Mouse (Mus musculus) liver, embryonic 12.5 days (tissue): ENCODE results near the gene Egfl8. TPM values are rescaled to one million over a fixed set of nuclear protein-coding genes. Genes with fewer than 3 reads are reported as not detected.

Experiments
- ATAC-seq: fragments of 200-750 bp; cut with Nextera tagmentation; 2 replicates; pipeline ENCODE4 v1.8.0; 2017; ENCODE audit warnings: moderate number of reproducible peaks, mild to moderate bottlenecking, moderate library complexity
- H3K27ac ChIP-seq: fragments of 300-500 bp; sonication (generic); 2 replicates; pipeline ENCODE4 v1.5.1; 2016; ENCODE audit warnings: mild to moderate bottlenecking
- H3K27me3 ChIP-seq: fragments of 300-500 bp; sonication (generic); replicated peaks from 2 replicates; pipeline ENCODE4 v1.6.1; 2016; ENCODE audit warnings: mild to moderate bottlenecking, moderate library complexity
- H3K36me3 ChIP-seq: fragments of 300-500 bp; sonication (generic); 2 replicates; pipeline ENCODE4 v1.6.1; 2016; ENCODE audit warnings: mild to moderate bottlenecking, moderate library complexity
- H3K4me1 ChIP-seq: fragments of 300-500 bp; sonication (generic); 2 replicates; pipeline ENCODE4 v1.6.1; 2016
- H3K4me2 ChIP-seq: fragments of 300-500 bp; sonication (generic); 2 replicates; pipeline ENCODE4 v1.6.1; 2016; ENCODE audit warnings: mild to moderate bottlenecking, moderate library complexity
- H3K4me3 ChIP-seq: fragments of 300-500 bp; sonication (generic); 2 replicates; pipeline ENCODE4 v1.5.1; 2016; ENCODE audit warnings: mild to moderate bottlenecking, moderate library complexity
- H3K9ac ChIP-seq: fragments of 300-500 bp; sonication (generic); 2 replicates; pipeline ENCODE4 v1.6.1; 2016; ENCODE audit warnings: mild to moderate bottlenecking, moderate library complexity
- H3K9me3 ChIP-seq: fragments of 300-500 bp; sonication (generic); replicated peaks from 2 replicates; pipeline ENCODE4 v1.6.1; 2016; ENCODE audit warnings: mild to moderate bottlenecking, moderate library complexity
- WGBS: fragments of 180-500 bp; shearing (Covaris S2); methylation state at CpG from one replicate; pipeline ENCODE4 v1.1.7; 2016; ENCODE audit not compliant: insufficient replicate concordance; 5-methylcytosine and 5-hydroxymethylcytosine counted together
- polyA plus RNA-seq: library from polyadenylated mRNA; unstranded; fragments of >200 nt; fragmentation: Nextera tagmentation; extraction: Ambion mirVana; gene quantifications from 2 replicates; pipeline ENCODE4 v1.2.1, GENCODE M21; 2016

Gene Egfl8
- polyA plus RNA-seq, 1 experiment from 2014 or later: 0.50 TPM

- Histone ChIP-seq H3K9ac (peak overlapping the region; percentile 76), H3K9me3 (no peaks in the 10 kb centered on the region), H3K27ac (peak overlapping the region; percentile 78), H3K4me3 (peak overlapping the region; percentile 73), H3K36me3 (peaks cover 32% of the 10 kb centered on the region), H3K27me3 (peaks cover 41% of the 10 kb centered on the region), H3K4me2 (peak overlapping the region; percentile 93), H3K4me1 (peaks cover 58% of the 10 kb centered on the region)
- WGBS: 46% methylated on average over 16 of the region's 16 CpGs
- ATAC-seq: no peak
Measured at GRCm38 (mm10) chr17:34626062-34626772, 10.4 kb upstream of the Egfl8 start.

- 84% methylated on average over 3 of the region's 3 CpGs for WGBS
- Histone ChIP-seq H3K4me1 (peaks cover 47% of the 10 kb centered on the region), H3K27me3 (peaks cover 29% of the 10 kb centered on the region), H3K36me3 (peaks cover 35% of the 10 kb centered on the region), H3K9me3 (no peaks in the 10 kb centered on the region), H3K4me3 (no peak overlapping the region), H3K9ac (no peak overlapping the region), H3K27ac (no peak overlapping the region), H3K4me2 (no peak overlapping the region)
- ATAC-seq: no peak
Measured at GRCm38 (mm10) chr17:34624981-34625380, 9.2 kb upstream of the Egfl8 start.

GRCm38 (mm10) chr17:34623161-34623560 lies 7.4 kb upstream of the Egfl8 start:
- Histone ChIP-seq H3K27me3 (peaks cover 11% of the 10 kb centered on the region), H3K4me3 (no peak overlapping the region), H3K9me3 (no peaks in the 10 kb centered on the region), H3K9ac (no peak overlapping the region), H3K4me1 (peaks cover 35% of the 10 kb centered on the region), H3K4me2 (no peak overlapping the region), H3K36me3 (peaks cover 35% of the 10 kb centered on the region), H3K27ac (no peak overlapping the region)
- no peak for ATAC-seq
- 79% methylated on average over 9 of the region's 9 CpGs for WGBS

- no peaks in the 10 kb centered on the region for H3K9me3 ChIP-seq
- ATAC-seq: no peak
- peaks cover 20% of the 10 kb centered on the region for H3K4me1 ChIP-seq
- no peak overlapping the region for H3K4me2 ChIP-seq
- no peak overlapping the region for H3K9ac ChIP-seq
- no peak overlapping the region for H3K4me3 ChIP-seq
- H3K27ac ChIP-seq: no peak overlapping the region
- H3K36me3 ChIP-seq: peaks cover 49% of the 10 kb centered on the region
- no peaks in the 10 kb centered on the region for H3K27me3 ChIP-seq
- WGBS: 75% methylated on average over 8 of the region's 8 CpGs
Measured at GRCm38 (mm10) chr17:34621006-34621405, 5.2 kb upstream of the Egfl8 start.

- H3K4me3 ChIP-seq: no peak overlapping the region
- no peaks in the 10 kb centered on the region for H3K27me3 ChIP-seq
- peaks cover 53% of the 10 kb centered on the region for H3K36me3 ChIP-seq
- no peaks in the 10 kb centered on the region for H3K9me3 ChIP-seq
- peak; percentile 61 for ATAC-seq
- H3K27ac ChIP-seq: no peak overlapping the region
- WGBS: 10% methylated on average over 6 of the region's 6 CpGs
- H3K4me2 ChIP-seq: no peak overlapping the region
- peaks cover 18% of the 10 kb centered on the region for H3K4me1 ChIP-seq
- H3K9ac ChIP-seq: no peak overlapping the region
Measured at GRCm38 (mm10) chr17:34618999-34619398, 3.2 kb upstream of the Egfl8 start.

GRCm38 (mm10) chr17:34613830-34614229 lies 1.9 kb downstream of the Egfl8 start:
- Histone ChIP-seq H3K27ac (peak overlapping the region; percentile 38), H3K9ac (no peak overlapping the region; the same call in 1 of the 2 replicates)
- 84% methylated on average over 10 of the region's 10 CpGs for WGBS

GRCm38 (mm10) chr17:34613054-34613645 lies 2.6 kb downstream of the Egfl8 start:
- H3K36me3 ChIP-seq: peaks cover 73% of the 10 kb centered on the region
- H3K27me3 ChIP-seq: no peaks in the 10 kb centered on the region
- H3K9ac ChIP-seq: no peak overlapping the region
- no peak overlapping the region; the same call in 1 of the 2 replicates for H3K4me2 ChIP-seq
- no peak overlapping the region for H3K4me3 ChIP-seq
- 34% methylated on average over 11 of the region's 11 CpGs for WGBS
- no peaks in the 10 kb centered on the region for H3K9me3 ChIP-seq
- peak; percentile 64 for ATAC-seq
- peak overlapping the region; percentile 69 for H3K27ac ChIP-seq
- H3K4me1 ChIP-seq: peaks cover 39% of the 10 kb centered on the region

More at GRCm38 (mm10) chr17:34613830-34614229, 1.9 kb downstream of the Egfl8 start:
- Histone ChIP-seq H3K4me2 (no peak overlapping the region), H3K27me3 (no peaks in the 10 kb centered on the region), H3K9me3 (no peaks in the 10 kb centered on the region), H3K4me3 (no peak overlapping the region), H3K4me1 (peaks cover 33% of the 10 kb centered on the region), H3K36me3 (peaks cover 72% of the 10 kb centered on the region)
- ATAC-seq: no peak

GRCm38 (mm10) chr17:34611050-34611449 lies 4.7 kb downstream of the Egfl8 start:
- Histone ChIP-seq H3K9ac (no peak overlapping the region), H3K4me3 (no peak overlapping the region), H3K4me1 (peaks cover 57% of the 10 kb centered on the region), H3K9me3 (no peaks in the 10 kb centered on the region), H3K27me3 (no peaks in the 10 kb centered on the region), H3K4me2 (no peak overlapping the region), H3K36me3 (peaks cover 67% of the 10 kb centered on the region), H3K27ac (no peak overlapping the region)
- ATAC-seq: no peak
- 87% methylated on average over 8 of the region's 8 CpGs for WGBS

- no peaks in the 10 kb centered on the region for H3K27me3 ChIP-seq
- H3K9ac ChIP-seq: no peak overlapping the region
- WGBS: 79% methylated on average over 7 of the region's 7 CpGs
- H3K4me3 ChIP-seq: no peak overlapping the region
- H3K36me3 ChIP-seq: peaks cover 40% of the 10 kb centered on the region
- no peak for ATAC-seq
- H3K4me2 ChIP-seq: no peak overlapping the region
- H3K4me1 ChIP-seq: peaks cover 54% of the 10 kb centered on the region
- H3K27ac ChIP-seq: no peak overlapping the region; the same call in 1 of the 2 replicates
- no peaks in the 10 kb centered on the region for H3K9me3 ChIP-seq
Measured at GRCm38 (mm10) chr17:34607997-34608396, 7.8 kb downstream of the Egfl8 start.

- Histone ChIP-seq H3K27me3 (no peaks in the 10 kb centered on the region), H3K4me3 (peak overlapping the region; percentile 98), H3K4me2 (peak overlapping the region; percentile 92), H3K9me3 (no peaks in the 10 kb centered on the region), H3K9ac (peak overlapping the region; percentile 99), H3K36me3 (peaks cover 33% of the 10 kb centered on the region), H3K27ac (peak overlapping the region; percentile 91), H3K4me1 (peaks cover 59% of the 10 kb centered on the region)
- 12% methylated on average over 32 of the region's 32 CpGs for WGBS
- no peak for ATAC-seq
Measured at GRCm38 (mm10) chr17:34606186-34607039, 9.4 kb downstream of the Egfl8 start.

GRCm38 (mm10) chr17:34605609-34606008 lies 10.2 kb downstream of the Egfl8 start:
- peak overlapping the region; percentile 98 for H3K4me3 ChIP-seq
- peaks cover 33% of the 10 kb centered on the region for H3K36me3 ChIP-seq
- peak overlapping the region; percentile 99 for H3K9ac ChIP-seq
- H3K27ac ChIP-seq: peak overlapping the region; percentile 91
- peaks cover 59% of the 10 kb centered on the region for H3K4me1 ChIP-seq
- peak overlapping the region; percentile 92 for H3K4me2 ChIP-seq
- peak; percentile 49 for ATAC-seq
- no peaks in the 10 kb centered on the region for H3K27me3 ChIP-seq
- no peaks in the 10 kb centered on the region for H3K9me3 ChIP-seq
- WGBS: 1% methylated on average over 26 of the region's 30 CpGs
